Mouse (Mus musculus): ENCODE measurements around the gene Fcrla.

GRCm38 (mm10) chr1:170959791-170960190, 32.4 kb upstream of the Fcrla start:
- TF ChIP-seq CTCF (IDR thresholded peaks at IDR 0.05; ENCODE audit: extremely low read depth, insufficient read depth, low read length) (no peak), POLR2A (IDR thresholded peaks at IDR 0.05; ENCODE audit: extremely low read depth, insufficient read depth, low read length) (no peak)

All from cortical plate, adult 2 months (tissue).